8 mouse cellular contexts compared by ENCODE assay signal in genomic region chr17:24849733-24850064, GRCm38 (mm10). TPM values are rescaled to one million over a fixed set of nuclear protein-coding genes. Genes with fewer than 3 reads are reported as not detected.
A peak's percentile ranks its signal among the peaks of the same experiment; 100 is the strongest.
DNase-seq lines count a peak whose midpoint lies in the region; ATAC-seq and TF ChIP-seq lines count a peak whose summit lies in the region.

No protein-coding gene starts in this region.

- peak overlapping the region; percentile 60 for H3K9ac ChIP-seq in limb, embryonic 15.5 days

- under 1% methylated on average over 21 of the region's 21 CpGs for WGBS in limb, embryonic 15.5 days

- no peaks in the 10 kb centered on the region for H3K9me3 ChIP-seq in erythroblast, embryonic 14.5 days (ENCODE audit: control insufficient read depth, low read length)
- no peaks in the 10 kb centered on the region for H3K9me3 ChIP-seq in limb, embryonic 15.5 days

- peak overlapping the region; percentile 91 for H3ac ChIP-seq in C2C12 (ENCODE audit: control insufficient read depth, insufficient read length, low read depth)

- H3K27ac ChIP-seq in gastrocnemius, adult 2 months = peak overlapping the region; percentile 99
- peak overlapping the region; percentile 94 for H3K27ac ChIP-seq in limb, embryonic 15.5 days

- TF ChIP-seq CTCF in gastrocnemius, adult 2 months (IDR thresholded peaks at IDR 0.05) = peak; percentile 50
- TF ChIP-seq CTCF in C2C12 (IDR thresholded peaks at IDR 0.05; ENCODE audit: control insufficient read depth, insufficient read depth, insufficient read length) = peak; percentile 12

- H3K79me2 ChIP-seq in C2C12 (ENCODE audit: control insufficient read depth, insufficient read depth) = peaks cover 19% of the 10 kb centered on the region

- no peaks in the 10 kb centered on the region for H3K36me3 ChIP-seq in C2C12 (ENCODE audit: control insufficient read depth, insufficient read depth)
- peaks cover 39% of the 10 kb centered on the region for H3K36me3 ChIP-seq in erythroblast, embryonic 14.5 days (ENCODE audit: control insufficient read depth)
- H3K36me3 ChIP-seq in limb, embryonic 15.5 days = peaks cover 22% of the 10 kb centered on the region

- peak overlapping the region; percentile 92 for H3K4me2 ChIP-seq in limb, embryonic 15.5 days

- peak overlapping the region; percentile 97 for H3K4me3 ChIP-seq in gastrocnemius, adult 2 months
- H3K4me3 ChIP-seq in C2C12 (ENCODE audit: insufficient read depth, poor library complexity, severe bottlenecking) = peak overlapping the region; percentile 56
- H3K4me3 ChIP-seq in erythroblast, embryonic 14.5 days (replicated peaks) = peak overlapping the region; percentile 70
- peak overlapping the region; percentile 95 for H3K4me3 ChIP-seq in limb, embryonic 15.5 days

- H3K27me3 ChIP-seq in C2C12 (ENCODE audit: control insufficient read depth, insufficient read depth, insufficient read length) = no peaks in the 10 kb centered on the region
- peaks cover 3% of the 10 kb centered on the region; the same call in 1 of the 2 replicates for H3K27me3 ChIP-seq in erythroblast, embryonic 14.5 days (ENCODE audit: control insufficient read depth)
- H3K27me3 ChIP-seq in limb, embryonic 15.5 days = peaks cover 15% of the 10 kb centered on the region

- no peak for ATAC-seq in limb, embryonic 15.5 days (ENCODE audit: insufficient number of reproducible peaks, low FRiP score, low TSS enrichment, low read depth)

- no peak for DNase-seq in gastrocnemius, adult 2 months
- DNase-seq in gastrocnemius, adult 18-20 months (ENCODE audit: low spot score) = no peak
- DNase-seq in left cerebral cortex, adult 8-10 months (ENCODE audit: low spot score in 2 of 2) = no peak
- no peak for DNase-seq in spleen, adult 12 weeks (ENCODE audit: low spot score)
- DNase-seq in gastrocnemius, adult 8-10 months (ENCODE audit: low spot score in 2 of 2) = no peak

- no peaks in the 10 kb centered on the region for H3K79me3 ChIP-seq in C2C12 (ENCODE audit: low read depth)

- peaks cover 59% of the 10 kb centered on the region for H3K4me1 ChIP-seq in erythroblast, embryonic 14.5 days (ENCODE audit: control insufficient read depth)
- H3K4me1 ChIP-seq in limb, embryonic 15.5 days = peaks cover 18% of the 10 kb centered on the region

- intact Hi-C loops in gastrocnemius, adult 2 months (cut with DNase I) = loop anchor here (5.0 to 10.0 kb wide), 2 partner anchors 38 to 105 kb away; partner anchors contain the start of genes Nubp2 and Spsb3

TF ChIP-seq in C2C12, 6 proteins besides CTCF, POLR2A, EP300 and RAD21:
- TF ChIP-seq MAX (IDR thresholded peaks at IDR 0.05) = peak; percentile 83
- TF ChIP-seq FOSL1 (IDR thresholded peaks at IDR 0.05; ENCODE audit: insufficient read depth, low read length, poor library complexity, severe bottlenecking) = no peak

RNA-seq across cellular contexts. Expression of gene Fahd1, which starts 0.5 kb away (rescaled TPM):
- 10 to 100 TPM; 34.6 to 50.6 TPM for total RNA-seq in gastrocnemius, adult 2 months (2021)
- total RNA-seq in gastrocnemius, adult 18-20 months (2021) = 10 to 100 TPM; 45.2 to 48.3 TPM
- 5.5 TPM for polyA plus RNA-seq in C2C12 (2012; fragmentation: generic; extraction: Trizol)
- 2.3 and 2.9 TPM in 2 replicates for polyA plus RNA-seq in erythroblast, embryonic 14.5 days (2012)
- polyA plus RNA-seq in limb, embryonic 15.5 days (2015; fragmentation: Nextera tagmentation; extraction: Ambion mirVana) = 19.0 and 19.6 TPM in 2 replicates
- total RNA-seq in left cerebral cortex, adult 8-10 months (2022) = 10 to 100 TPM; 18.7 to 19.5 (median 19.1) TPM
- total RNA-seq in gastrocnemius, adult 8-10 months (2022) = 10 to 100 TPM; 41.7 to 53.2 (median 46.3) TPM

RNA-seq across cellular contexts. Expression of gene Hagh, which starts 9.8 kb away (rescaled TPM):
- total RNA-seq in gastrocnemius, adult 2 months (2021) = 10 to 100 TPM; 75.8 to 90.9 TPM
- total RNA-seq in gastrocnemius, adult 18-20 months (2021) = 10 to 100 TPM; 67.9 to 72.7 TPM
- polyA plus RNA-seq in C2C12 (2012; fragmentation: generic; extraction: Trizol) = 30.4 TPM
- polyA plus RNA-seq in erythroblast, embryonic 14.5 days (2012) = 26.8 and 33.4 TPM in 2 replicates
- 37.7 and 43.3 TPM in 2 replicates for polyA plus RNA-seq in limb, embryonic 15.5 days (2015; fragmentation: Nextera tagmentation; extraction: Ambion mirVana)
- 100 to 1,000 TPM; 129 to 143 (median 135) TPM for total RNA-seq in left cerebral cortex, adult 8-10 months (2022)
- 10 to 100 TPM; 64.2 to 71.5 (median 68.6) TPM for total RNA-seq in gastrocnemius, adult 8-10 months (2022)

RNA-seq across cellular contexts. Expression of gene Igfals, which starts 16.1 kb away (rescaled TPM):
- 1 to 10 TPM; 3.4 to 4.0 TPM for total RNA-seq in gastrocnemius, adult 2 months (2021)
- total RNA-seq in gastrocnemius, adult 18-20 months (2021) = 1 to 10 TPM; 2.2 to 2.6 TPM
- 0.06 TPM for polyA plus RNA-seq in C2C12 (2012; fragmentation: generic; extraction: Trizol)
- not detected in 2 replicates for polyA plus RNA-seq in erythroblast, embryonic 14.5 days (2012)
- polyA plus RNA-seq in limb, embryonic 15.5 days (2015; fragmentation: Nextera tagmentation; extraction: Ambion mirVana) = 0.29 and 0.58 TPM in 2 replicates
- under 1 TPM in 2 of 4 experiments, not detected in 2; 0.17 to 0.25 TPM for total RNA-seq in left cerebral cortex, adult 8-10 months (2022)
- 1 to 10 TPM; 2.9 to 3.8 (median 3.3) TPM for total RNA-seq in gastrocnemius, adult 8-10 months (2022)

RNA-seq across cellular contexts. Expression of gene Nubp2, which starts 36.5 kb away (rescaled TPM):
- total RNA-seq in gastrocnemius, adult 2 months (2021) = 10 to 100 TPM; 10.5 to 11.3 TPM
- 10 to 100 TPM; 11.0 to 11.1 TPM for total RNA-seq in gastrocnemius, adult 18-20 months (2021)
- 66.5 TPM for polyA plus RNA-seq in C2C12 (2012; fragmentation: generic; extraction: Trizol)
- 7.5 and 12.0 TPM in 2 replicates for polyA plus RNA-seq in erythroblast, embryonic 14.5 days (2012)
- polyA plus RNA-seq in limb, embryonic 15.5 days (2015; fragmentation: Nextera tagmentation; extraction: Ambion mirVana) = 47.7 and 49.6 TPM in 2 replicates
- 10 to 100 TPM; 28.1 to 33.7 (median 32.0) TPM for total RNA-seq in left cerebral cortex, adult 8-10 months (2022)
- total RNA-seq in gastrocnemius, adult 8-10 months (2022) = 10 to 100 TPM; 10.5 to 13.7 (median 11.9) TPM

RNA-seq across cellular contexts. Expression of gene Spsb3, which starts 36.7 kb away (rescaled TPM):
- total RNA-seq in gastrocnemius, adult 2 months (2021) = 10 to 100 TPM; 30.4 to 37.7 TPM
- total RNA-seq in gastrocnemius, adult 18-20 months (2021) = 10 to 100 TPM; 29.7 to 37.9 TPM
- 37.0 TPM for polyA plus RNA-seq in C2C12 (2012; fragmentation: generic; extraction: Trizol)
- polyA plus RNA-seq in erythroblast, embryonic 14.5 days (2012) = 9.2 and 10.3 TPM in 2 replicates
- polyA plus RNA-seq in limb, embryonic 15.5 days (2015; fragmentation: Nextera tagmentation; extraction: Ambion mirVana) = 41.7 and 43.7 TPM in 2 replicates
- total RNA-seq in left cerebral cortex, adult 8-10 months (2022) = 10 to 100 TPM; 51.6 to 57.5 (median 55.3) TPM
- 10 to 100 TPM; 31.0 to 38.6 (median 35.4) TPM for total RNA-seq in gastrocnemius, adult 8-10 months (2022)
